Comparison of ENCODE assay signal across 19 mouse cellular contexts in genomic region chr7:75656896-75657295, GRCm38 (mm10).
A peak's percentile ranks its signal among the peaks of the same experiment; 100 is the strongest.
DNase-seq lines count a peak whose midpoint lies in the region; ATAC-seq and TF ChIP-seq lines count a peak whose summit lies in the region.
"Had no signal": no experiment of that assay in that cellular context is flagged by ENCODE, and none has a peak within 500 bp of the region (broad histone marks: within the 10 kb centered on the region; RNA-seq: fewer than 3 reads in every experiment).

No protein-coding gene starts in this region.

- no peak for TF ChIP-seq POLR2A in kidney, adult 2 months (IDR thresholded peaks at IDR 0.05; ENCODE audit: low read depth, low read length)
- no peak for TF ChIP-seq POLR2A in CH12.LX (IDR thresholded peaks at IDR 0.05; ENCODE audit: low read depth, low read length)

- ATAC-seq in inflammation-experienced regulatory T-cells, adult 6 months: peak; percentile 18
- no peak for ATAC-seq in hindbrain, embryonic 16.5 days
- ATAC-seq: forebrain, postnatal 0 days; hindbrain, postnatal 0 days; midbrain, embryonic 15.5 days had no signal

- WGBS in kidney, adult 2 months: 43% methylated on average over 1 of the region's 1 CpGs
- WGBS in macrophage (ENCODE audit: missing documents): 30% methylated on average over 1 of the region's 1 CpGs
- 84% methylated on average over 1 of the region's 1 CpGs for WGBS in hindbrain, embryonic 16.5 days

- in situ Hi-C loops in CH12.LX (cut with MboI; ENCODE audit: low pct_ligation_motif_present, low pct_unique_long_range_greater_than_20kb, low sequenced_read_pairs): no loop called here

- dilution Hi-C loops in CH12.LX (cut with MboI; ENCODE audit: extremely low pct_ligation_motif_present, extremely low pct_unique_long_range_greater_than_20kb, low sequenced_read_pairs): no loop called here

- no peaks in the 10 kb centered on the region for H3K27me3 ChIP-seq in kidney, adult 2 months (replicated peaks; ENCODE audit: control insufficient read depth, insufficient read depth, low read length)
- H3K27me3 ChIP-seq in CH12.LX (replicated peaks): no peaks in the 10 kb centered on the region
- H3K27me3 ChIP-seq in hindbrain, embryonic 16.5 days (replicated peaks; ENCODE audit: control insufficient read depth, insufficient read depth, low read length): no peaks in the 10 kb centered on the region
- H3K27me3 ChIP-seq: lung, embryonic 15.5 days; midbrain, embryonic 15.5 days had no signal

- peak overlapping the region; percentile 84; the same call in 1 of the 2 replicates for H3K9ac ChIP-seq in CH12.LX (ENCODE audit: insufficient read depth, low read depth)
- H3K9ac ChIP-seq in hindbrain, embryonic 16.5 days (ENCODE audit: low read depth, low read length): no peak overlapping the region
- H3K9ac ChIP-seq: forebrain, postnatal 0 days; lung, embryonic 15.5 days; midbrain, embryonic 15.5 days had no signal

- H3K79me2 ChIP-seq in CH12.LX (replicated peaks; ENCODE audit: control insufficient read depth, extremely low read depth, insufficient read depth, poor library complexity, severe bottlenecking) (peaks cover 12% of the 10 kb centered on the region; the same call in 1 of the 2 replicates), macrophage (ENCODE audit: inconsistent target) (peaks cover 7% of the 10 kb centered on the region; the same call in 1 of the 2 replicates)

- peaks cover 16% of the 10 kb centered on the region for H3K4me1 ChIP-seq in kidney, adult 2 months (ENCODE audit: control insufficient read depth, insufficient read depth, low read length)
- H3K4me1 ChIP-seq in CH12.LX (ENCODE audit: control insufficient read depth in 1 of 2, insufficient read depth in 2 of 2): peaks cover 5 to 38% of the 10 kb centered on the region in 2 experiments
- no peaks in the 10 kb centered on the region for H3K4me1 ChIP-seq in hindbrain, embryonic 16.5 days (ENCODE audit: control insufficient read depth, insufficient read depth, low read depth, low read length)
- H3K4me1 ChIP-seq: limb, embryonic 10.5 days; midbrain, embryonic 15.5 days had no signal

- TF ChIP-seq RAD21 in CH12.LX (IDR thresholded peaks at IDR 0.05; ENCODE audit: low read depth, low read length): no peak

- TF ChIP-seq EP300 in CH12.LX (IDR thresholded peaks at IDR 0.05; ENCODE audit: low read length): no peak

- H3K4me2 ChIP-seq in CH12.LX (ENCODE audit: insufficient read depth, low read depth, poor library complexity, severe bottlenecking): peak overlapping the region; percentile 95
- H3K4me2 ChIP-seq in hindbrain, embryonic 16.5 days (ENCODE audit: low read length): no peak overlapping the region
- H3K4me2 ChIP-seq: lung, embryonic 15.5 days; midbrain, embryonic 15.5 days had no signal

- TF ChIP-seq CTCF in kidney, adult 2 months (conservative IDR thresholded peaks at IDR 0.05; ENCODE audit: insufficient read depth, insufficient read length, low read depth, low read length): no peak
- TF ChIP-seq CTCF in CH12.LX (conservative IDR thresholded peaks at IDR 0.05 in 1 of 2, IDR thresholded peaks at IDR 0.05 in 1 of 2; ENCODE audit: low read depth in 2 of 2, low read length in 2 of 2): peak in 1 of 2 experiments; percentile 27; a peak in 2 of 4 replicates

- H3K27ac ChIP-seq in kidney, adult 2 months (ENCODE audit: insufficient read depth, low read depth, low read length): peak overlapping the region; percentile 39
- H3K27ac ChIP-seq in CH12.LX (ENCODE audit: insufficient read depth, low read depth) (peak overlapping the region; percentile 68), macrophage (peak overlapping the region; percentile 78)
- no peak overlapping the region for H3K27ac ChIP-seq in hindbrain, embryonic 16.5 days (ENCODE audit: low read depth, low read length)
- H3K27ac ChIP-seq: hindbrain, postnatal 0 days; limb, embryonic 10.5 days; lung, embryonic 15.5 days; midbrain, embryonic 15.5 days had no signal

- intact Hi-C loops in left cerebral cortex, postnatal 10 days (cut with DNase I): no loop called here

- H3K36me3 ChIP-seq in kidney, adult 2 months (ENCODE audit: control insufficient read depth, insufficient read depth, low read length): no peaks in the 10 kb centered on the region
- H3K36me3 ChIP-seq in CH12.LX (replicated peaks in 1 of 2; ENCODE audit: control insufficient read depth in 1 of 2, insufficient read depth in 1 of 2, low read length in 1 of 2): peaks cover 0 to 10% of the 10 kb centered on the region in 2 experiments
- no peaks in the 10 kb centered on the region for H3K36me3 ChIP-seq in macrophage (ENCODE audit: inconsistent target)
- no peaks in the 10 kb centered on the region for H3K36me3 ChIP-seq in hindbrain, embryonic 16.5 days (ENCODE audit: control insufficient read depth, insufficient read depth, low read length)
- H3K36me3 ChIP-seq: limb, embryonic 10.5 days; lung, embryonic 15.5 days; midbrain, embryonic 15.5 days had no signal

- no peaks in the 10 kb centered on the region for H3K9me3 ChIP-seq in CH12.LX (replicated peaks; ENCODE audit: low read length)
- no peaks in the 10 kb centered on the region for H3K9me3 ChIP-seq in hindbrain, embryonic 16.5 days (ENCODE audit: control insufficient read depth, low read length)
- H3K9me3 ChIP-seq: G1E; limb, embryonic 10.5 days; lung, embryonic 15.5 days; midbrain, embryonic 15.5 days had no signal

- DNase-seq in kidney, adult 2 months: no peak
- DNase-seq in kidney, postnatal 4 days: no peak
- DNase-seq in CH12.LX (ENCODE audit: extremely low read depth): no peak
- no peak for DNase-seq in left cerebral cortex, postnatal 10 days (ENCODE audit: extremely low spot score in 1 of 2, low spot score in 2 of 2)
- DNase-seq: adrenal gland, adult 2 months; cerebellum, adult 11-12 months; cerebellum, postnatal 25 days; forebrain, postnatal 0 days; kidney, adult 8-10 months; kidney, postnatal 25 days; thymus, postnatal 4 days had no signal

- H3K4me3 ChIP-seq in kidney, adult 2 months (ENCODE audit: insufficient read depth, low read depth, low read length): no peak overlapping the region
- H3K4me3 ChIP-seq in CH12.LX (replicated peaks in 1 of 3; ENCODE audit: low read depth in 2 of 3, low read length in 2 of 3, poor library complexity in 1 of 3) (peak overlapping the region in 2 of 3 experiments; percentile 42 to 52), macrophage (ENCODE audit: inconsistent target) (no peak overlapping the region)
- no peak overlapping the region for H3K4me3 ChIP-seq in hindbrain, embryonic 16.5 days (ENCODE audit: low read length)
- H3K4me3 ChIP-seq: limb, embryonic 10.5 days; lung, embryonic 15.5 days; midbrain, embryonic 15.5 days had no signal

TF ChIP-seq in CH12.LX, 34 proteins besides CTCF, POLR2A, EP300 and RAD21:
- no peak for TF ChIP-seq PAX5 (IDR thresholded peaks at IDR 0.05; ENCODE audit: low read length)
- no peak for TF ChIP-seq ELF1 (IDR thresholded peaks at IDR 0.05; ENCODE audit: low read depth, low read length)
- no peak for TF ChIP-seq MYC (IDR thresholded peaks at IDR 0.05; ENCODE audit: low read depth, low read length)
- TF ChIP-seq ZC3H11A (IDR thresholded peaks at IDR 0.05; ENCODE audit: low read depth, low read length): no peak
- TF ChIP-seq POLR2AphosphoS2 (IDR thresholded peaks at IDR 0.05; ENCODE audit: low read depth, low read length): no peak
- no peak for TF ChIP-seq SMC3 (IDR thresholded peaks at IDR 0.05; ENCODE audit: low read depth, low read length)
- no peak for TF ChIP-seq USF2 (conservative IDR thresholded peaks at IDR 0.05; ENCODE audit: low read depth, low read length)
- no peak for TF ChIP-seq IRF4 (IDR thresholded peaks at IDR 0.05; ENCODE audit: low read depth, low read length)
- no peak for TF ChIP-seq TBP (conservative IDR thresholded peaks at IDR 0.05; ENCODE audit: low read depth, low read length)
- no peak for TF ChIP-seq TCF12 (IDR thresholded peaks at IDR 0.05; ENCODE audit: low read depth, low read length)

Comparison
In these comparisons a context has a peak if more than half of its experiments do, and no peak if none do; other contexts are left out.
1. H3K4me3 ChIP-seq: peak in CH12.LX (2 of 3); none in kidney, adult 2 months (single experiment), macrophage (single experiment) and hindbrain, embryonic 16.5 days (single experiment).